Mouse (Mus musculus) cerebellum, adult 9-11 months (tissue): ENCODE results near the gene Ppp1r3c.
A peak's percentile ranks its signal among the peaks of the same experiment; 100 is the strongest.
"Not testable (repeated sequence)": the region's sequence is repeated elsewhere in the genome, so short reads cannot be mapped to it uniquely, and the experiment has no call there.

Experiments
- DNase-seq: peaks from one replicate; pipeline ENCODE4 v3.0.0; 2022

Ppp1r3c gene

GRCm38 (mm10) chr19:36736537-36736936 lies at the start of gene Ppp1r3c:
TSS of gene Ppp1r3c (minus strand) at chr19:36736653.
- DNase-seq, result peak; percentile 78

- no peak for DNase-seq
These were observed 46.7 kb upstream of the Ppp1r3c start for GRCm38 (mm10) chr19:36783179-36783578.

GRCm38 (mm10) chr19:36782591-36782990 lies 46.1 kb upstream of the Ppp1r3c start:
- no peak for DNase-seq

- no peak for DNase-seq
These were observed 45.5 kb upstream of the Ppp1r3c start for GRCm38 (mm10) chr19:36781996-36782395.

GRCm38 (mm10) chr19:36780375-36780774 lies 43.9 kb upstream of the Ppp1r3c start:
- no peak for DNase-seq

GRCm38 (mm10) chr19:36779765-36780164 lies 43.3 kb upstream of the Ppp1r3c start:
- DNase-seq, result no peak

GRCm38 (mm10) chr19:36775531-36775930 lies 39.1 kb upstream of the Ppp1r3c start:
- no peak for DNase-seq

- DNase-seq, result peak; percentile 69
These were observed 37.4 kb upstream of the Ppp1r3c start for GRCm38 (mm10) chr19:36773716-36774459.

DNA sequence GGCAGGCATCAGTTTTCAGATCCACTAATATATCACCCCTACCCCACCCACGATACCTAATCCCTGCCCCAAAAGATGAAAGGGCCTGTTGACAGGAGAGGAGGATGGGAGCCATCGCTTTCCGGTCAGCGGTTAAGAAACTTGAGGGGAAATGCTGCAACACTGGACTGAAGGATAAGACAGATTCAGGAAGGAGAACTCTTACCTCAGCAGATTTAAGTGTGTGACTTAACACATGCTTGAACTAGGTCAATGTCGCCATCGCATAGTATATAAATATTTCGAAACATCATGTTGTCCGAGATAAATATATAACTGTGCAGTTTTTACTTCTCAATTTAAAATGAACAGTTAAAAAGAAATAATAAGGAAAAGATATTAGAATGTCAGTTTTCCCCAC lies 31.6 kb upstream of the Ppp1r3c start:
- DNase-seq, result no peak

- DNase-seq, result no peak
These were observed 28.0 kb upstream of the Ppp1r3c start for GRCm38 (mm10) chr19:36764451-36764850.

GRCm38 (mm10) chr19:36748996-36749395 lies 12.5 kb upstream of the Ppp1r3c start:
- DNase-seq, result no peak

DNA sequence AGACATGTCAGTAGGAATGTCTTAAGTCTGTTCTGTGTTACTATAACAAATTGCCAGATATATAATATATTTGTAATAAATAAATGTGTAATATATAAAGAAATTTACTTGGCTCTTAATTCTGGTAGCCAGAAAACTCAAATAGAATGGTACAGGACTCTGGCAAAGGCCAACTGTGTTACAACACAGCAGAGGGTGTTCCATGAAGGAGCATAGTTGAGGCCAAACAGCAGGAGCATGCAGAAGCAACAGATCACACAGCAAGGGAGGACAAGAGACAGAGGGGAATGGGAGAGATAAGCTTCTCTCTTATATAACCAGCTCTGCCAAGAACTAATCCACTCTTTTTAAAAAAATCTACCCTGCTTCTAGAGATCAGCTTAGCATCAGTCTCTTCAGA lies 5.9 kb upstream of the Ppp1r3c start:
- no peak for DNase-seq

DNA sequence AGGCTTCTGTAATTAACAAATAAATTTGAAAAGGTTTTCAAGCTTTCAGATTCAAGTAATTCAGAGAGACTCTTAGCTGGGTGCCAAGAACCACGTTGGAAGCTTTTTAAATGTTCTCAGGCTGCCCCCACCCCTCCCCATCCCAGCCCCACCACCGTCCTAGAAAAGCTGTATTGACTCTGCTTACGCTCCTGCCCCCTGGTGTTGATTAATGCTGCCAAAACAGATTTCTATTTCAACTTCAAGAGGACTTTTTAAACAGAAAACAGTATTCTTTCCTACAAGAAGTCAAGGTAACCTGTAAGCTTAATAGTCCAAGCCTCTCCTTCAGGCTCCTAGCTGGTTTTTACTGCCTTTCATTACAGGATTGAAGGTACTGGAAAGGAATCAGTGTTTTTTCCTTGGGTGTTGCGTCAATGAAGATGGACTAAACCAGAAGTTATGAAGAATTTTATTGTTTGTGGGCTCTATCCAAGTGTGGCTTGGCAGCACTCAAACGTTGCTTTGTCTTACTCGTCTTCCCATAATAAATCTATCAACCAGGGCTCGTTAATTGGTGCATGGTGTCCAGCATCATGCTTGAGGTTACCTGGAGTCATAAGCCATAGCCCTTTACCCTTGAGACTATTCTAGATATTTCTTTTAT lies 3.2 kb upstream of the Ppp1r3c start:
- no peak for DNase-seq

DNA sequence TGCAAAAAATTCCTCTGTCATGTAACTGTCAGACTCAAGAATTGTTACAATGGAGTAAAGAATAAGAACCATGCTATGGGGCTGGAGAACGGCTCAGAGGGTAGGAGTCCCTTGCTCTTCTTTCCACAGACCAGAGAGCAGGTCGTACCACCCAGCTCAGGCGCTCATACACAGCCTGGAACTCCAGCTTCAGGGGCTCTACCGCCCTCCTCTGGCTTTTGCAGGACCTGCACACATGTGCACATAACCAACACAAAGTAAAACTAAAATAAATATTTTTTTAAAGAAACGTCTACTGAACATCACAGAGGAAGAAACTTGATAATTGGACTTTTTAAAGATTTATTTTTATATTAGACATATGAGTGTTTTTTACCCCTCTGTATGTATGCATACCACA lies 1.6 kb upstream of the Ppp1r3c start:
- no peak for DNase-seq

DNA sequence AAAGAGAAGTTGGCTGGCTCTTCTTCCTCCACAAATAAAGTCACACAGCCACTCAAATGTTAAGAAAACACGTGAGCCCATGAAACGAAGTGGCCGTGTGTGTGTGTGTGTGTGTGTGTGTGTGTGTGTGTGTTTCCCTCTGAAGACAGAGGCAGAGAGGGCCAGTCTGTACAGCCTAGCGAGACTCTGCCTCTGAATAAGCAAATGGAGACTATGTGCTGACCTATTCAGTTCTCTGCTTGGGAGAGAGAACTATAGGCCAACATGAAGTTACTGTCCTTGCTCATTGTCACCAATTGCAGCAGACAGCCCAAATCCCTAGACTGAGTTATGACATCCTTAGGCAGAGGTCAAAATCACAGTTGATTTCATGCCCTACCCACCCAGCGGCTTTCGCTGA lies 634 bp upstream of the Ppp1r3c start:
- no peak for DNase-seq

DNA sequence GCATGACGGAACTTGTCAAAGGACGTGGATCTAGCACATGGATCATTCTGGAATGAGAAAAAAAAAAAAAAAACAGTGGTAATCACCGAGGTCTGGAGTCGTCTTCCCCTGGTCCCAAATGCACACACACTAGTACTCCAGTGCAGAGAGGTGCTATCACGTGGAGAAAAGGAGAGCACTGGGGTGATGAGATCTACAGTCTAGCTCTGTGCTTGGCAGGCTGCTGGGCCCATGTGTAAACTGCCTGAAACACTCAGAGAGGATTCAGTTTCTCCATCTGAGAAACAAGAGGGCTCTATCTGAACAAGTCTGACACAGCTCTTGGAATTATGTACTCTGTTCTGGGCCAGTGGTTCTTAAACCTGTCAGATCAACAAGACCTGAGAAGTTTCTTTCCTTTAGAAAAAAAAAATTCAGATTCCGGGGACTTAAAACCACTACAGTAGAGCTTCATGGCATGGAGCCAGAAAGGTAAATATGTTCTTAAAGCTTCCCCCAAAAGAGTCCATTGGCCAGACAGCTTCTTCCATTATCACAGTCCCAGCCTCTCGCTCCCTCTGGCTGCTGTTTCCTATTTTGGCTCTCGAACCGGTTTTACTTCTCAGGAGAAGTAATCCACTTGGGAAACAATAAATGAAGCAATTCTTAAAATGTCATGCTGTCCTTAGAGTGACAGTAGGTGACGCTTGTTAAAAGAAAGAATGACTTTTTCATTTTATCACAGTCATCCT lies 2.0 kb downstream of the Ppp1r3c start:
- DNase-seq, result no peak

GRCm38 (mm10) chr19:36733191-36733943 lies 3.1 kb downstream of the Ppp1r3c start:
- no peak for DNase-seq

DNA sequence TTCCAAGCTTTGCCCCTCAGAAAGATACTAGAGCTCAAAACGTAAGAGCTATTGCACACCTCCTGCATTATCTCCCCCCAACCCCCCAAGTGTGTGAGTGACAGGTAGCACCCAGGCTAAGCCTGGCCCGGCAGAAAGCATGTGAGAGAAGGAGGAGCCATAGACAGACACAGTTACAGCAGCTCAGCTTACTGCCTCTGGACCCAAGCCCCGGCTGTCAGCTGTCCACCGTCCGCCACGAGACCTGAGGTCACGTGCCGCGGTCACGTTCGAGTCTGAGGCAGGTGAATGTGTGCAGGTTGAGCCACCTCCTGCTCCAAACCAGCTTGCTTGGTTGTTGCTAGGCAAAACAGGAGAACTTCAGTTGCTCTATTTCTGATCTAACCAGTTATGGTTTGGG lies 5.1 kb downstream of the Ppp1r3c start:
- no peak for DNase-seq

- not testable (repeated sequence) for DNase-seq
These were observed 6.0 kb downstream of the Ppp1r3c start for GRCm38 (mm10) chr19:36730414-36730813.

- DNase-seq, result no peak
These were observed 7.6 kb downstream of the Ppp1r3c start for GRCm38 (mm10) chr19:36728741-36729460.

- DNase-seq, result no peak
These were observed 11.5 kb downstream of the Ppp1r3c start for GRCm38 (mm10) chr19:36724970-36725369.

DNA sequence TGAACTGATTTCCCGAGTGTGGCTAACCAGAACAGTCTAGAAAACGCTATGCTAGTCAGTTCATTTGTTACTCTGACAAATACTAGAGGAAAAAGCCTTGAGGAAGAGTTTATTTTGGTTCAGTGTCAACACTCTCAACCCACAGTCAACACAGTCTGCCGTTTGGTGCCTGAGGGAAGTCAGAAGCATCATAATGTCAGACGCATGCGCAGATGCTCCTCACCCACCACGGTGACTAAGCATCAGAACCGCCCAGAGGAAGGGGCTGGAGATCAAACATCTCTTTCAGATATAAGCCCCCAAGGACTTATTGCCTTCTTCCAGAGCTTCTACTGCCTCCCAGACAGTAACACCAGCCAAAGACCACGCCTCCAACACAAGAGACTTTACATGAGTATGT lies 15.3 kb downstream of the Ppp1r3c start:
- DNase-seq, result no peak
